Mouse (Mus musculus): ENCODE results near the gene Sspn. TPM values are rescaled to one million over a fixed set of nuclear protein-coding genes. Genes with fewer than 3 reads are reported as not detected.

Sspn gene
- polyA plus RNA-seq, 1 experiment from 2014 or later = 4.5 TPM

GRCm38 (mm10) chr6:145967693-145968092, 36.3 kb downstream of the Sspn start:
- no peaks in the 10 kb centered on the region for H3K36me3 ChIP-seq (replicated peaks)
- no peak for ATAC-seq (replicated peaks)
- no peak overlapping the region for H3K27ac ChIP-seq
- WGBS = 80% methylated on average over 8 of the region's 8 CpGs
- no peaks in the 10 kb centered on the region for H3K27me3 ChIP-seq (replicated peaks)
- H3K4me2 ChIP-seq = no peak overlapping the region
- H3K9me3 ChIP-seq = no peaks in the 10 kb centered on the region
- no peak overlapping the region for H3K9ac ChIP-seq
- no peak overlapping the region for H3K4me3 ChIP-seq
- 0 out of 2 replicates have a peak, but pooled peaks cover 4% of the 10 kb centered on the region for H3K4me1 ChIP-seq

DNA sequence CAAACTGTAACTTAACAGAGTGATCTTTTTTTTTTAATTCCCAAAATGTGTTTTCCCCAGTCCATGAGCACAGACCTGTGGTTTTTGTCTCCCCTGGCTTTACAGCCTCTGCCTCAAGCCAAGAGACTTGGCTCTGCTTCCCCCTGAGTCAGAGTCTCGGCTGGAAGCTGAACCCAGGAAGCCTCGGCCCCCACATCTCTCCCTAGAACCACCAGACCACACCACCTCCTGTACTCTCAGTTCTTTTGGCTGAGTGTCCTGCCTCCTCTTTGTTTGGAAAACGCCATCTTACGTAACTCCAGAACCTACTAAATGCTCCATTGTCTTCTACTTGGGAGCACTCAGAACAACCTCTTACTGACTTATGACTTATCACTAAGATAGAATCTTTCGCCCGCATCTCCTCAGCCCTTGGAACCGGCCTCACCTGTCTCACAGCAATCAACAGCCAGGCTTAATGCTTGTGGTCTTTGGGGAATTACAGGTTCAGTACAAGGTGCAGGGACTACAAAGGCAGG, 36.9 kb downstream of the Sspn start:
- H3K4me1 ChIP-seq = 0 out of 2 replicates have a peak, but pooled peaks cover 4% of the 10 kb centered on the region
- H3K4me2 ChIP-seq = no peak overlapping the region
- no peak overlapping the region for H3K9ac ChIP-seq
- no peak overlapping the region for H3K27ac ChIP-seq
- 77% methylated on average over 7 of the region's 7 CpGs for WGBS
- H3K9me3 ChIP-seq = no peaks in the 10 kb centered on the region
- ATAC-seq (replicated peaks) = no peak
- no peaks in the 10 kb centered on the region for H3K27me3 ChIP-seq (replicated peaks)
- no peaks in the 10 kb centered on the region for H3K36me3 ChIP-seq (replicated peaks)
- no peak overlapping the region for H3K4me3 ChIP-seq

GRCm38 (mm10) chr6:145968821-145969220, 37.4 kb downstream of the Sspn start:
- Histone ChIP-seq H3K36me3 (replicated peaks) (no peaks in the 10 kb centered on the region), H3K9ac (no peak overlapping the region), H3K27ac (no peak overlapping the region), H3K9me3 (no peaks in the 10 kb centered on the region), H3K4me3 (no peak overlapping the region), H3K27me3 (replicated peaks) (no peaks in the 10 kb centered on the region), H3K4me1 (0 out of 2 replicates have a peak, but pooled peaks cover 4% of the 10 kb centered on the region), H3K4me2 (no peak overlapping the region)
- 68% methylated on average over 10 of the region's 10 CpGs for WGBS
- no peak for ATAC-seq (replicated peaks)

GRCm38 (mm10) chr6:145969572-145969971, 38.1 kb downstream of the Sspn start:
- WGBS = 80% methylated on average over 5 of the region's 5 CpGs
- no peaks in the 10 kb centered on the region for H3K27me3 ChIP-seq (replicated peaks)
- H3K9me3 ChIP-seq = no peaks in the 10 kb centered on the region
- no peak for ATAC-seq (replicated peaks)
- no peak overlapping the region for H3K9ac ChIP-seq
- no peaks in the 10 kb centered on the region for H3K36me3 ChIP-seq (replicated peaks)
- H3K4me1 ChIP-seq = 0 out of 2 replicates have a peak, but pooled peaks cover 4% of the 10 kb centered on the region
- H3K4me3 ChIP-seq = no peak overlapping the region
- no peak overlapping the region for H3K4me2 ChIP-seq
- H3K27ac ChIP-seq = no peak overlapping the region

DNA sequence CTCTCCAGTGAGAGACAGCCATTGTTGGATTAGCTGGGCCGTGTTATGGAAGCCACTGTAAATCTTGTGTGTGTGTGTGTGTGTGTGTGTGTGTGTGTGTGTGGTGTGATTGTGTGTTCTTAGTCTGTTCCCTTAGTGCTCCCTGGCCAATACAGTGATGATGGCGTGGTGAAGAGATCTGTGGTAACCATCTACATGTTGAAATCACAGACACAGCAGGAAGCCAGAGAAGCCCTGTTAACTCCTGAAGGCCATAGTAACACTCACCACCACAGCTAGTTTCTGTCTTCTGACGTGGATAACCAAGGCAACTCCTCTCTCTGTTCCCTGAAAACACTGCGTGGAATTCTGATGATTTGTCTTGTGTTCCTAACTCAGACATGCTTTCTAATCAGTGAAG, 40.7 kb downstream of the Sspn start:
- ATAC-seq (replicated peaks) = no peak
- H3K9ac ChIP-seq = no peak overlapping the region
- H3K4me2 ChIP-seq = no peak overlapping the region
- no peak overlapping the region for H3K27ac ChIP-seq
- no peak overlapping the region for H3K4me3 ChIP-seq
- no peaks in the 10 kb centered on the region for H3K27me3 ChIP-seq (replicated peaks)
- 0 out of 2 replicates have a peak, but pooled peaks cover 4% of the 10 kb centered on the region for H3K4me1 ChIP-seq
- no peaks in the 10 kb centered on the region for H3K36me3 ChIP-seq (replicated peaks)
- WGBS = 83% methylated on average over 4 of the region's 4 CpGs
- H3K9me3 ChIP-seq = no peaks in the 10 kb centered on the region

DNA sequence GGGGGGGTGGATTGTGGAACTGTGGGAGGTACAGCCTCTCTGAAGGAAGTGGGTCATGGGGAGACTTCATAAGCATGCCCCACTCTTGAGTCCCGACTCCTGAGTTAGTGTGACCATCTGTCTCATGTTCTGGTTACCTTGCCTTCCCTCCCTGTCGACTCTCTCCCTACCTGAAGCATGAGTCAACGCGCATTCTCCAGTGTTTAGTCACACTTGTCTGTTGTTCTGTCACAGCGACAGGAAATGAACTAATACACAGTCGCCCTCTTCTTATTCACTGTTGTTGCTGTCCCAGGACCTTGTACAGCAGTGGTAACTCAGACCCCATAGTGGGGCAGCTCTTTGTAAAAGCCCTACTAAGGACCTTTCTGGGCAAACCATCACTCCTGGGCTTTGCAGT, 41.4 kb downstream of the Sspn start:
- no peak for ATAC-seq (replicated peaks)
- Histone ChIP-seq H3K9me3 (no peaks in the 10 kb centered on the region), H3K4me1 (0 out of 2 replicates have a peak, but pooled peaks cover 3% of the 10 kb centered on the region), H3K36me3 (replicated peaks) (no peaks in the 10 kb centered on the region), H3K9ac (no peak overlapping the region), H3K4me3 (no peak overlapping the region), H3K4me2 (no peak overlapping the region), H3K27ac (no peak overlapping the region), H3K27me3 (replicated peaks) (no peaks in the 10 kb centered on the region)
- 90% methylated on average over 6 of the region's 6 CpGs for WGBS

DNA sequence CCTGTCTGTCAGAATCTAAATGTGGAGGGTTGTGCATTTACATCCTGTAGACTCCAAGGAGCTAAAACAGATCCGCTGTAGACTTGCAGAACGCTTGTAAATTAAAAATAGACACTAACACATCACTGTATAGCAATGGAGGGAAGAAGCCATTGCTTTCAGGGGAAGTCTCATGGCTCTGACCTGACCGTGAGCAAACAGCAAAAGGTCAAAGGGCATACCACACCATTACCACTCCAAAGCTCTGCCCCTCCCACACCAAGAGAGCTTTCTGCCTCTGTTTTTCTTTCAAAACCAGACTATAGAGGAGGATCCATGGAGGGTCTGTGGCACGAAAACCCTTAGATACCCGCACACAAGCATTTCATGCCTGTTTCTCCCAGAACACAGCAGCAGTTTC, 41.9 kb downstream of the Sspn start:
- Histone ChIP-seq H3K27me3 (replicated peaks) (no peaks in the 10 kb centered on the region), H3K36me3 (replicated peaks) (no peaks in the 10 kb centered on the region), H3K9ac (no peak overlapping the region), H3K4me3 (no peak overlapping the region), H3K9me3 (no peaks in the 10 kb centered on the region), H3K4me1 (no peaks in the 10 kb centered on the region), H3K4me2 (no peak overlapping the region), H3K27ac (no peak overlapping the region)
- ATAC-seq (replicated peaks) = no peak
- WGBS = 56% methylated on average over 5 of the region's 5 CpGs

- Histone ChIP-seq H3K9ac (no peak overlapping the region), H3K4me3 (no peak overlapping the region), H3K4me1 (no peaks in the 10 kb centered on the region), H3K27me3 (replicated peaks) (no peaks in the 10 kb centered on the region), H3K9me3 (no peaks in the 10 kb centered on the region), H3K4me2 (no peak overlapping the region), H3K27ac (no peak overlapping the region), H3K36me3 (replicated peaks) (no peaks in the 10 kb centered on the region)
- 90% methylated on average over 7 of the region's 7 CpGs for WGBS
- ATAC-seq (replicated peaks) = no peak
These were observed 43.3 kb downstream of the Sspn start for GRCm38 (mm10) chr6:145974766-145975165.

DNA sequence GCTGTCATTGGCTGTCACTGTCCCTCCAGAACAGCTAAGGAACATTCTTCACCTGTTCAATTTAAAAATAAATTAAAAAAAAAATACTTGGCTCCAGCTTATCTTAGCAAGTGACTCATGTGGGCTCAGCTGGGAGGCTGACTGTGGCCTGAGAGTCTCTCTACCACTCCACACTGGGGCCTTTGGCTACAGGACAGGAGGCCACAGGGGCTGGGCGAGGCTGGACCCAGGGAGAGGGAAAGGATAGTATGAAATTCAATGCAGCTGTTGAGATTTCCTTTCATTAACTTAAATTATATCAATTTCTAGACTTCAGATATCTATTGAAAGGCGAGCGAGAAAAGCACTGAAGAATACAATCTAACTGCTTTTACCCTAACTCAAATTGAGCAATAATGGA, 45.9 kb downstream of the Sspn start:
- Histone ChIP-seq H3K9me3 (no peaks in the 10 kb centered on the region), H3K4me2 (no peak overlapping the region), H3K36me3 (replicated peaks) (no peaks in the 10 kb centered on the region), H3K4me3 (no peak overlapping the region), H3K27ac (no peak overlapping the region), H3K27me3 (replicated peaks) (no peaks in the 10 kb centered on the region), H3K4me1 (no peaks in the 10 kb centered on the region), H3K9ac (no peak overlapping the region)
- ATAC-seq (replicated peaks) = no peak
- 90% methylated on average over 3 of the region's 3 CpGs for WGBS

- Histone ChIP-seq H3K4me3 (no peak overlapping the region), H3K27me3 (replicated peaks) (no peaks in the 10 kb centered on the region), H3K27ac (no peak overlapping the region), H3K9me3 (no peaks in the 10 kb centered on the region), H3K4me1 (no peaks in the 10 kb centered on the region), H3K4me2 (no peak overlapping the region), H3K9ac (no peak overlapping the region), H3K36me3 (replicated peaks) (no peaks in the 10 kb centered on the region)
- no peak for ATAC-seq (replicated peaks)
- 75% methylated on average over 8 of the region's 8 CpGs for WGBS
These were observed 46.5 kb downstream of the Sspn start for GRCm38 (mm10) chr6:145977771-145978450.

- Histone ChIP-seq H3K36me3 (replicated peaks) (no peaks in the 10 kb centered on the region), H3K4me2 (no peak overlapping the region), H3K9me3 (no peaks in the 10 kb centered on the region), H3K4me1 (no peaks in the 10 kb centered on the region), H3K4me3 (no peak overlapping the region), H3K9ac (no peak overlapping the region), H3K27me3 (replicated peaks) (no peaks in the 10 kb centered on the region), H3K27ac (no peak overlapping the region)
- ATAC-seq (replicated peaks) = no peak
- 93% methylated on average over 8 of the region's 8 CpGs for WGBS
These were observed 49.6 kb downstream of the Sspn start for GRCm38 (mm10) chr6:145981074-145981473.

DNA sequence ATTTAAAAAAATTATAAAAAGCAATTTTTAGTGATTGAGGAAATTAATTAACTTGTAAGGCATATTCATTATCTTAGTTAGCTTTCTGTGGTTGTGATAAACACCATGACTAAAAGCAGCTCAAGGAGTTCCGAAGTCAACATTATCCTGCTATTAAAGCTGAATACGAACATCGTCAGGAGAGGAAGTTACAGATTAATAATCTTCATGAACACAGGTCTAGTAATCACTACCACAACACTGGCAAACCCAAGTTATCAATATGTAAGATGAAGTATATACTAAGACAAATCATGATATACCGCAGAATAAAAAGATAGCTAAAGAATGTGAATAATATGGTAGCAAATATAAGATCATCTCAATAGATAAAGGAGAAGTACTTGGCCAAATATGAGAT, 50.9 kb downstream of the Sspn start:
- no peak overlapping the region for H3K4me2 ChIP-seq
- no peaks in the 10 kb centered on the region for H3K4me1 ChIP-seq
- no peaks in the 10 kb centered on the region for H3K9me3 ChIP-seq
- no peaks in the 10 kb centered on the region for H3K36me3 ChIP-seq (replicated peaks)
- WGBS = 94% methylated on average over 4 of the region's 4 CpGs
- H3K27ac ChIP-seq = no peak overlapping the region
- no peak overlapping the region for H3K4me3 ChIP-seq
- ATAC-seq (replicated peaks) = no peak
- no peaks in the 10 kb centered on the region for H3K27me3 ChIP-seq (replicated peaks)
- no peak overlapping the region for H3K9ac ChIP-seq

DNA sequence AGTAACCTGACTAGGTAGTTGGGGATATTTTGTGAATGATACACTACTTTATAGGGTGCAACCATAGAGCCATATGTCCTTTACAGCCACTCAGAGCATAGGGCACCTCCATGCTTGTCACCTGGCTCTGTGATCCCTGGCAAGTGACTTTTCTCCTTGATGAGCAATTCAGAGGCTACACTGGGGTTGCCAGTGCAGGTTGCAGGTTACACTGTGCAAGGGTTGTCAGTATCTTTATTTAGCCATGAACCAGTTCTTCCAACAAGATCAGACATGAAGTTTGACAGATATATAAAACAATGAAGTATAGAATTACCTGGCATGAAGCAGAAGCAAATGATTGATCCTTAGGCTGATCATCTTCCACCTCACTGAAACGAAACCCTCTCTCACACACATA, 59.1 kb downstream of the Sspn start:
- Histone ChIP-seq H3K9ac (no peak overlapping the region), H3K27me3 (replicated peaks) (no peaks in the 10 kb centered on the region), H3K4me2 (no peak overlapping the region), H3K9me3 (no peaks in the 10 kb centered on the region), H3K27ac (no peak overlapping the region), H3K4me1 (no peaks in the 10 kb centered on the region), H3K4me3 (no peak overlapping the region), H3K36me3 (replicated peaks) (no peaks in the 10 kb centered on the region)
- 92% methylated on average over 1 of the region's 1 CpGs for WGBS
- no peak for ATAC-seq (replicated peaks)
